Mouse (Mus musculus) left cerebral cortex, postnatal 36 days (tissue): ENCODE results near the gene Sipa1l2. TPM values are rescaled to one million over a fixed set of nuclear protein-coding genes. Genes with fewer than 3 reads are reported as not detected.
A peak's percentile ranks its signal among the peaks of the same experiment; 100 is the strongest.

Source experiments
- DNase-seq, 2 experiments: peaks; one replicate each; pipeline ENCODE4 v3.0.0; 2021 to 2022; ENCODE audit warnings: low spot score in 2 of 2, mixed read lengths in 1 of 2
- intact Hi-C: fragments of 180-260 bp; cut with DNase I; formaldehyde crosslinking; loops from one replicate; pipeline ENCODE4 v1.15.1; 2025
- total RNA-seq, 2 experiments: library from RNA; stranded (reverse); gene quantifications; 2 replicates each; pipeline ENCODE4 v1.2.3; 2021

The Sipa1l2 gene
- total RNA-seq, result 10 to 100 TPM; 39.6 to 42.0 TPM

DNA sequence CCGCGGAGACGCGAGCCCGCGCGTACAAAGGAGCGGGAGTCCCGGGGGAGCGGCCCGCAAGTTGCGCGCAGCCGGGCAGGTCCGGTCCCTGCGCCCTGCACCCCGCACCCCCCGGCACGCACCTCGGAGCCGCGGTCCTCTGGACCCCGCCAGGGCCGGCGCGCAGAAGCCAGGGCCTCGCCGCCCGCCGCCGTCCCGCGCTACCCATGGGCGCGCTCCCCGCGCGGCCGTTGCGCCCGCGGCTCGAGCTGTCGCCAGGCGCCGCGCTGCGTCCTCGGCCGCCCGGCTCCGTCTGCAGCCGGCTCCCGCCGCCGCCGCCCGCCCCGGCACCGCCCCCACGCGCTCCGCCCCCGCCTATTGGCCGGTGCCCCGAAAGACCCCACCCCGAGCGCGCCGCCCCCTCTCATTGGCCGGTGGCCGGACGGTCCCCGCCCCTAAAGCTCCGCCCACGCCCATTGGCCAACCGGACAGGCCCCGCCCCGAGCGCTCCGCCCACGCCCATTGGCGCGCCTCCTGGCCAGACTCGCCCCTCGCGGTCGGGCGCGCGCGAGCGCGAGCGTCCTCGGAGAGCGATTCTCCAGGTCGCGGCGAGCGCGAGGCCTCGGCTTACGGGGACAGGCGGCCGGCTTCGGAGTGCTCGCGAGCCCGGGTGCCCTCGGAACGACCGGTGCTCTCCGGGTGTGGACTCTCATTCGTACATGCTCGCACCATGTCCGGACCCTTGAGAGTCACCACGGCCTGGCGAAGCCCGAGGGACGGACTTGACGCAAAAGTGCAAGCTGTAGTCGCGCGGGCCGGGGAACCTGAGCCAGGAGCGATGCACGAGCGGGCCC lies at the start of gene Sipa1l2:
Gene Sipa1l2, minus strand, starts transcription at position 276 of the 833 bp plus-strand sequence.
- intact Hi-C loops, result loop anchor here (1.0 to 5.0 kb wide), 6 partner anchors 92 to 452 kb away; no protein-coding TSS in a partner anchor

DNA sequence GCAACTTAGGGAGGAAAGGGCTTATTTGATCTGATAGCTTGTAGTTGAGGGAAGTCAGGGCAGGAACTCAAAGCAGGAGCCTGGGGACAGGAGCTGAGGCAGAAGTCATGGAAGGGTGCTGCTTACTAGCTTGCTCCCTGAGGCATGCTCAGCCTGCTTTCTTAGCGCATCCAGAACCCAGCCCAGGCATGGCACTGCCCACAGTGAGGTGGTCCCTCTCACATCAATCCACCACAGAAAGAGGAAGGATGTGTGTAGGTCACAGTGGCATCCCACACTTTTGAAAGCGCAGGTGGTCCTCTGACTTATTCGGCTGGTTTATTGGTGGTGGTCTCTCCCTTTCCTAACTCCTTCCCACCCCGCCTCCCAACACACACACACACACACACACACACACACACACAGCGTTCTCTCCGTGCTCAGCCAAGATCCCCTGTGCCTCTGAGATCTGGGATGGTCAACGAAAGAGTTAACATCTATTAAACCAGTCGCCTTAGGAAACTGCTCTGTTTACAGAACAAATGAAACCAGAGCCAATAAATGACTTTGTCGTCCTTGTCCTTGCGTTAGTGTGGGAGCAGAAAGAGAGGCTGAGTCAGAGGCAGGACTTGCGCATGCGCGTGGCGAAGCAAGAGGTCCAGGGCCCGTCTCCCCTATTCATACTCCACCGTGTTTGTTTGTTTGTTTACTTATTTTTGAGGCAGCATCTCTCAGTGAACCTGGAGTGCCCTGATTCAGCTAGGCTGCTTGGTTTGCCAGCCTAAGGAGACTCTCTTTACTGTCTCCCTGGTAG lies 49.1 kb upstream of the Sipa1l2 start:
- no peak for DNase-seq

More for the DNA sequence above, at the start of gene Sipa1l2:
- peak; percentile 95 to 96 for DNase-seq

DNA sequence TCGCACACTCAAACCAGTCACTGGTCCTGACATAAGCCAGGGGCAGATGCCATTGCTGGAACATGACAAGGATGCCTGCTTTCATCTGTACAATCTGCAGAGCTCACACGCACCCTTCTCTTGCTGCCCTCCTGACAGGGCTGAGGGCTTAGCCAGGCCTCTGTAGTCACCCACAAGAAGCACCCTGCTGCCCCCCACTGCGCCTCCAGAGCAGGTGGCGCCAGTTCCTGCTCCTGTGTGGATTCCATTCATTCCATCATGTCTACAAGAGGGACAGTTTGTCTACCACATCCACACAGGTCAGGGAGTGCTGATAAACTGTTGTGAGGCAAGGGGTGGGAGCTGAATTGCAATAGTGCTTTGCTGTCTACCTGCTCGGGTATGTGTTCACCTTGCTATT lies 47.3 kb upstream of the Sipa1l2 start:
- intact Hi-C loops, result no loop called here
- no peak for DNase-seq

More for the DNA sequence above, 49.1 kb upstream of the Sipa1l2 start:
- intact Hi-C loops, result no loop called here

DNA sequence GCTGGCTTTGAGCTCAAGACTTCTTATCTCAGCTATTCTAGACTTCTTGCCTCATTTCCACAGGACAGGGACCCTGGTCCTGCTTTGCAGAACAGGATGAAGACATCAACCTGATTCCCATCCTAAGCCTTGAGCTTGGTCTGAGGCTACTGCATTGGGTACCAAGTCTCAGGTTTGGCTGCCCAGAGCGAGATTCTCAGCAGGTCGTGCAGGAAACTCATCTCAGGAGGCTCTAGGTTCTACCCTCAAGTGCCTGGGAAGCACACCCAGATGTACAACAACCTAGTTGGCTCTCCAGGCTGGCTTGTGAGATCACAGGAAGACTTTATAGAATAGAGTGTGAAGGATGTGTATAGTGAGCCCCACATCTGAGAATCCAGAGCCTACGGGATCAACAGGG lies 46.4 kb upstream of the Sipa1l2 start:
- intact Hi-C loops, result no loop called here
- no peak for DNase-seq

DNA sequence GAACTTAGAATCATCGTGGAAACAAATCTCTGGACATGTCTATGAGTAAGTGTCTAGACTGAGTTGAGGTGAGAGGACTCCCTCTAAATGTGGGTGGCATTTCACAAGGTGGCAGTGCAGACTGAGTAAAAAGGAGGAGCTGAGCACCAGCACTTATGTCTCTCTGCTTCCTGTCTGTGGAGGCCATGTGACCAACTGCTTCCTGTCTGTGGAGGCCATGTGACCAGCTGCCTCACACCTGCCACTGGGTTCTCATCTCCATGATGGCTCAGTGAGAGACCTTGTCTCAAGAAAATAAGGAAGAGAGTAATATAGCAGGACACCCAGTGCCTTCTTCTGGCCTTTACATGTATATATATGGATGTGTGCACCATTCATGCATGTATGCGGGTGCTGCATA lies 43.9 kb upstream of the Sipa1l2 start:
- intact Hi-C loops, result no loop called here
- no peak for DNase-seq

DNA sequence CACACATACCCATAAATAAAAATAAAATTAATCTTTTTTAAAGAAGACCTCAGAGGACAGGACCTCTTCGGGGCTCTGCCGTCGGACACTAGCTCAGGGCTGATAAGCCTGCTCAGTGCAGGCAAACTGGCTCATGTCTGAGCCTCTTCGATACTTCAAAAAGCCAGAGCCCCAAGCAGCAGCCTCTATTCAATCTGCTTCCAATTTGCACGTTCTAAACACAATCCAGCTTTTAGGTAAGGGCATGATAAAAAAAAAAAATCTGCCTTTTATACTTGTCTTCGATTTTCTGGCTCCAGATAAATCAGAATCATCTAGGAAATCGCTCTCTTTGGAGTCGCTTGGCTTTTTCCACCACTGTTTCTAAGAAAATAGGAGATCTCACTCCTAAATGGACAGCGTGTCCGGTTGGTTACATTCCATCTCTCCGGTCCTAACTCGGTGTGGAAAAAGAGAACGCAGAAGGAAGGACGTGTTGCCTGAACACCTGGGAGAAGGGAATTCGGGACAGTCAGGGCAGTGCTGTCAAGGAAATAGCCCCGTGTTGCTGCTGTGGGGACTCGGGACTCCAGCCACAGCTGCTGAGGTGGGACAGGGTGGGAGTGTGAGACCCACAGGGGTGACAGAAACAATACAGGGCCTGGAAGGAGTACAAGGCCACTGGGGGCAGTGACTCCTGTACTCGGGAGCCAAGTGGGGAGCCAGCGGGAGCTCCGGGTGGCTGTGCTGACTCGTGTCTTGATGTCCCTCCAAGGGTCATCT lies 42.4 kb upstream of the Sipa1l2 start:
- intact Hi-C loops, result no loop called here
- DNase-seq, result no peak

DNA sequence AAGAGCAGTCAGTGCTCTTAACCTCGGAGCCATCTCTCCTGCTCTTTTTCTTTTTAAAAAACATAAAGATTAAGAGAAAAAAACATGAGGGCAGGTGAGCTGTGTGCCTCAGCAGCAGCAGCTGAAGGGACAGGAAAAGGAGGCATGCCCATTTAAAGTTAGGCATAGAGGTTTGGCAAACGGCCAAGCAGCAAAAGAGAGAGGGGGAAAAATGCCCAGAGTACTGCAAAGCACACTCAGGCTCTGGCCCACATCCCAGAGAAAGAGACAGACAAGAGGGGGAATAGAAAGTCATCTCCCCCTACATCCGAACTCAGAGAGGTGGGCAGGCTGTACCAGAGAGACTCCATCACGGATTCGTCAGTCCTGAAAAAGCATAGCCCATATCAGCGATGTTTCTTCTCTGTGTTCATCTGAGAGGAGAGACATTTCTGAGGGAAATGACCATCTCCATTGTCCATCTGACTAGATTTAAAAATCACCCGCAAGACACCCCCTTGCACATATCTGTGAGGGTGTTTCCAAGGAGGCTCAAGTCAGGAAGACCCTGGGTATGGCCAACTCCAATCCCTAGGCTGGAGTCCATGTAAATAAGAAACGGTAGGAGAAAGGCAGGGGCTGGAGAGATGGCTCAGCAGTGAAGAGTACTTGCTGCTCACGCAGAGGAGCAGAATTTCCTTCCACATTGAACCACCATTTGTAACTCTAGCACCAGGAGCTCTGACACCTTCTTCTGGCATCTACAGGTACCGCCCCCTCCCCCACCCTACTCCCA lies 41.6 kb upstream of the Sipa1l2 start:
- DNase-seq, result no peak
- intact Hi-C loops, result no loop called here

DNA sequence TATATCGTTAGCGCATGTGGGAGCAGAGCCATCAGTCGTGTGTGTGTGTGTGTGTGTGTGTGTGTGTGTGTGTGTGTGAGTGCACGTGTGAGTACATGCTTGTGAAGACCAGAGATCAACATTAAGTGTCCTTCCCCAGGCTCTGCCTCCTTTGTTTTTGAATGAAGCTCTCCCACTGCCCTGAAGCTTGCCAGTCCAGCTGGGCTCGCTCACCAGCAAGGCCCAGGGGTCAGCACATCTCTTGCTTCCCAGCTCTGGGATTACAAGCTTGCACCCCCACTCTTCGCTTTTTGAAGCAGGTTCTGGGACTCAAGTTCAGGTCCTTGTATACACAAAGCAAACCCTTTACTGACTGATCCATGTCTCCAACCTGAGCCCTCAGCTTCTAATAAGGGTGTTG lies 40.1 kb upstream of the Sipa1l2 start:
- no peak for DNase-seq
- intact Hi-C loops, result no loop called here

DNA sequence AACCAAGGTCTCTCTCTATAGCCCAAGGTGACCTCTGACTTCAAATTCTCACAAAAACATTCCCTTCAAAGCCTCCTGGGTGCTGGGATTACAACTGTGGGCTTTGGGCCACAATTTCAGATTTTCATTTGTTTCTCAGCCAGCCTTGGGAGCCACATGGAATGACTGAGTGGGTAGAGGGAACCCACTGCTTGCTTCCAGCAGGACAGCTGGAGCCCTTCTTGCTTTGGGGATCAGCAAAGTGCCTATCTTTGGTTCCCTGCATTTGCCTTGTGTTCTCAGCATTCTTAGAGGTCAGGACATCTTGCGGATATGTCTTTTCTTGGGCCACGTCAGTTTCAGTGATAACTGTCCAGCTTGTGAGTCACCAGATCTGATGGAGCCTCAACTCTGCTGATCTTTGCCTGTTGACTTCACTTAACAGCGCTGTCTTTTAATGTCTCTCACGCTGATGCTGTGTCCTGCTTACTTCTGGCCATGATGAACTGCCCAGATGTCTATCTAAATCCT lies 38.2 kb upstream of the Sipa1l2 start:
- DNase-seq, result no peak
- intact Hi-C loops, result no loop called here

DNA sequence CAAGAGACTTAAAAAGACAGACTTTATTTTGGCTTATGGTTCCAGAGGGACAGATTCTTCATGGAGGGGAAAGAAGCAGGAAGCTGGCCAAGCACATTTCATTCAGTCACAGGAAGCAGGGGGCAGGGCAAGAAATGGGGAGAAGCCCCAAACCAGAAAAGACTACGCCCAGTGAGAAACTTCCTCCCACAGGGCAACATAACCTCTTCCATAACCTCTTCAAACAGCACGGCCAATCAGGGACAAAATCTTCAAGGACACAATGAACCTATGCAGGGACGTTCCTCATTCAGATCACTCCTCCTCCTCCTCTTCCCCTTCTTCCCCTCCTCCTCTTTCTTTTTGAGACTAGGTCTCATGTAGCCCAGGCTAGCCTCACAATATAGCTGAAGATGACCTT lies 37.3 kb upstream of the Sipa1l2 start:
- no peak for DNase-seq
- intact Hi-C loops, result no loop called here

DNA sequence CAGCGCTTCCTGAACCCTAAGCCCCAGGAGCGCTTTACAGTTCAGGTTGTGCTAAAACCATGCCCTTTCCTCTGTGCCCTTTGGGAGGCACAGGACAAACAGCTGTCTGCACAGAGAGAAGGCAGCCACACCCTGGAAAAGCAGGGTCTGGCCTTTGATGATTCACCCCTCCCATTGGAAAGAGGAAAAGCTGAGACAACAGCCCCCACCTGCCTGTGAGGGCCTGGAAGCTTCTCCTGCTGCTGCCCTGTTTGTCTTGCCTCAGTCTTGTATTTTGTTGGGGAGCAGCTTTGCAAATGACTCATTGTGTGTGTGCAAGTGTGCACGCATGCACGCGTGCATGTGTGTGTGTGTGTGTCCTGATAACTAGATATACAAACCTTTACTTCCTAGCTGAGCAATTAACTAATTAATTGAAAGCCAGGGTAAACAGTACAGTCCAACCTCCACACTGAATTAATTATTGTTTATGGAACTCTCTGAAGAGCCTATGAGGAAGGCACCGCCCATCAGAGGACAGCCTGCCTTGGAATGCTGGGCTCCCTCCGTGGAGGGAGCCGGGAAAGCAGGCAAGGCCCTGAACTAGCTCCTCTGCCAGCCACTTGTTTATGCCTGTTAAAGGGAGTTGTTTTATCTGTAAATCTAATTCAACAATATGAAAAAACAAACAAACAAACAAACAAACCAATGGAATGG lies 35.4 kb upstream of the Sipa1l2 start:
- DNase-seq, result no peak
- intact Hi-C loops, result no loop called here

DNA sequence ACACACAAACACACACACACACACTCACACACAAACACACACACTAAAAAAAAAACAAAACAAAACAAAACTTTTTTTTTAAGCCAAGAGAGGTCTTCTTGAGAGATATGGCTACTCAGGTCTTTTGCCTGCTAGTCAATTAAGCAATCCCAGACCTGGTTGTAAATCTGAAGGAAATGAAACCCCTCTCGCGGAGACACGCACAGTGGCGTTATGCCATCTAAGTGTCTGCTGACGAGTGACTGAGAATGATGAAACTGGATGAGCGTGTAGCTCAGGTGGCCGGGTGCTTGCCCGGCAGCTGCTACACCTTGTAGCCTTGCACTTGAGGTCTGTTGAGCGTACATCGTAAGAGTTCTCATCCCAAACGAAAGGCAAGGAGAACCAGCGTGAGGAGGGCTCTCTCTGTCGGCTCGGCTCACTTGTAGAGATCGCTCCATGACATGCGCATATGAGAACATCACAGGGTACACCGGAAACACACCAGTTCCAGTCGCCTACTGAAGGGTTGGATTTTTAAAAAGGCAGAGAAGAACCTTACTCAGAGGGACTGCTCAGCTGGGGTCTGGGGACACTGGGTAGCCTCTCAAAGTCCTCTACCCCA lies 34.7 kb upstream of the Sipa1l2 start:
- intact Hi-C loops, result no loop called here
- no peak for DNase-seq

DNA sequence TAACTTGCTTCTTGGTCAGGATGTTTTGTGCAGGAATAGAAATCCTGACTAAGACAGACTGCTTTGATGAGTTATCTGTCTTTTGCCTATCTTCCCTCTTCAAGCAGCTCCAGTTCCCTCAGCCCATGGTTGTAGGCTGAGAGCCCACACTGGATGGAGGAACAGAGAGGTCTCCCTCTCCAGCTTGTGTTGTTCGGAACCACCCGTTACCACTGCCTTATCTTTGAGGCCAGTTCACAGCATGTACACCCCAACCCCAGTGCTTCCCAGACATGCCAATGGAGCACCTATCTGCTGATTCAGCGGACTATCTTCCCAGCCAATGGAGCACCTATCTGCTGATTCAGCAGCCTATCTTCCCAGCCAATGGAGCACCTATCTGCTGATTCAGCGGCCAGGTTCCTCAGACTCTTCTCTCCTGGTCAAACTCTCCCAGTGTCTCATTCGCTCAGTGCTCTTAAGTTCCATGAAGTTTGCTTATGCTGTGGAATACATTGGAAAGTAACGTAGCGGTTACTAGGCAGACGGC lies 33.8 kb upstream of the Sipa1l2 start:
- no peak for DNase-seq
- intact Hi-C loops, result no loop called here

DNA sequence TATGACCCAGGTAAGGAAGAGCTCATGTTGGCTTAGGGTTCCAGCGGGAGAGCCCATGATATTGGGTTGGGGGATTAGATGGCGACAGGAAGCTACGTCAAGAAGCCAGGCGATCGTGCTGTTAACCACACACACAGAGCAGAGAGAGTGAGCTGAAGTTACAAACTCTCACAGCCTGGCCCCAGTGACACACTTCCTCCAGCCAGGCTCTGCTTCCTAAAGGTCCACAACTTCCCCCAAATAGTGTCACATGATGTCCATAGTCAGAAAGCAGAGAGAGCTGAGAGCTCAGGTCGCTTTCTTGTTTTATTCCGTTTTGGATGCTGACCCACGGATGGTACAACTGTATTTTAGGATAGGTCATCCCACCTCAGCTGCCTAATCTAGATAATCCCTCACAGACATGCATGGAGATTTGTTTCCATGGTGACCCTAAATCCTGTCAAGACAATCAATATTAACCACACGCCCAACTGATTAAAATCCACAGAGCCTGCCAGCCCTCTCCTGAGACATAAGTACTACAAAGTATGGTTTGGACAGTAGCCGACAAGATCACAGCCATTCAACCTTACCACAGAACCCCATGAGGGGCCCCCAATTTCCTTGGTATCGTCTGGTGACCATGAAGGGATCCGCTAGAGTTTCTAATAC lies 30.6 kb upstream of the Sipa1l2 start:
- no peak for DNase-seq
- intact Hi-C loops, result no loop called here

DNA sequence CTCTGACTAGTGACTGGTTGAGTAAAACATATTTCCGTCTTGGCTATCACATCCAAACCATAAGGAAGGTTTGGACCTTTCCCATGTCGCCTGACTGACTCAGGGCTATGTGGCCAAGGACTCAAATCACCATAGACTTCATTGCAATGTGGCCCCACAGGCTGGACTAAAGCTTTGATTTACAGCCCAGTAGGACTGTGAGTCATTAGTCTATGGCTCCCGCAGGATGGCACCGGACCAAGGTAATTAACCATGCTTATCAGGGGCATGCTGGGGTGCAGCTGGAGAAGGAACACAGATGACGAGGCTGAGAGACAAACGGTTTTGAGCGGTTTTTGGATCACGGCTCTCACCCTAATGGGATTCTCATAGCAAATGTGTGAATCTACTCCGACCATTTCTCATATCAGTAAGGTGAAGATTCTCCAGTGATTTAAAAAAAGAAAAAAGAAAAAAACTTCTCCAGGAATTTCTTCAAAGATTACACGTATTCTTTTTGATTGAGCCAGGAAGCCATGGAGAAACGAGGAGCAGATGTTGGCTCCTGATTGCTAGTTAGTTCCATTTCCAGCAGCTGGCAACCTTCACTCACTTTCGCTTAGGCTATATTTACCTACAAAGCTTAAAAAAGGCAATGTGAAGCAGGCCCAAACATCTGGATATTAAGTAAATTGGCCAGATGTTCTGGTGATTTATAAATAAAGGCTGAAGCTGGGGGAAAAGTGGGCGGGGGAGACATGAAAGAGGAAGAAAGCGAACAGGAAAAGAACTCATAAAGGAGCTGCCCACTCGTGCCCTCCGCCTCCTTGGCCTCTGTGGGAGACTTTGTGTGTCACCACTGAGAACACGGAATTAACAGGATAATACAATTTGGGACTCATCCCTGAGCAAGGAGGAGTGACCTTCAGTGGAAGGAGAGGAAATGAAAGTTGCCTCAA lies 26.2 kb upstream of the Sipa1l2 start:
- no peak for DNase-seq
- intact Hi-C loops, result no loop called here

DNA sequence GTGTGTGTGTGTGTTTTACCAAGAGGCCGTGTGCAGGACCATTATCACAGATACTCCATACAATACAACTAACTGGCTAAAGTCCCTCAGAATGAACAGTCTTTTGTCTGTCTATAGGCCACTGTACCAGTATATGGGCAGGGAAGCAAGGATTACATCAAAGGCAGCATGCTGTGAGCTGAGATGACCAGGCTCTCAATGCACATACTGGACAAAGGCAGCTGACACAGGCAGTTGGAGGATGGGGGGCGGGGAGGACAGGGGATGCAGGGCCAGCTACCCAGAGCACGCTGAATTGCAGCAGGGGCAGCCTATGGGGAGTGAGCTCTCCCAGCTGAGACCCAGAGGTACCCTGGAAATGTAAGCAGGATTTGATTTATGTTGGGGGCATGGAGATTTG lies 20.8 kb upstream of the Sipa1l2 start:
- intact Hi-C loops, result no loop called here
- DNase-seq, result no peak
